Mouse (Mus musculus): ENCODE results near the gene Gpr34.

Gene Gpr34

DNA sequence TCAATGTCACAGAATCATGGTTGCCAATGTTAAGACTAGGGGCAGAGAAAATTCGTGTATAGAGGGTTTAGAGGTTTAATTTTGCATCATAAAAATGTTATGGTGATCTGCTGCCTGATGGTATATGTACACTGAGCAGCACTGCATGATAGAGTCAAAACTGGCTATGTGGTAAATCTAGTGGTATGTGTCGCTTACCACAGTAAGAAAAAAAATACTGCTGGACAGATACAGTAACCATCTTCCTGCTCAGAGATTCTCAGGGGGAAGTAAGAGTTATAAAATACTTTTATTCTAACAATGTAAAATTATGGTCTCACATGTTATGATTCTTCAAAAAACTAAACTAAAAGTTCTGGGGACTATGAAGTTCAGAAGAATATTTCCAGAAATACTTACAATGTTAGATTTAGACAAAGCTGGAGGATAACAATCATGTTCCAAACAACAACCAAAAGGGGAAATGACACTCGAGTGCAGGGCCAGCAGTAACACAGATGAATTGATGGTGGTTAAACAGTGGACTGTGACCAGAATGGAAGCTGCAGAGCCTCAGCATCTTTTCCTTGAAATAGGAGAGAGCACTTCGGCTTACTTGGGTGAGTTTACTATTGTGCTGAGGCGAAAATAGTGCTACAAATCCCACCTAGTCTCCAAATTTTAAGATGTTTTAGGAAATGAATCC is at the start of gene Gpr34:
TSS of gene Gpr34 (plus strand) at position 491 of the 685 bp plus-strand sequence.
- DNase-seq (ENCODE audit: low read depth), result no peak

DNA sequence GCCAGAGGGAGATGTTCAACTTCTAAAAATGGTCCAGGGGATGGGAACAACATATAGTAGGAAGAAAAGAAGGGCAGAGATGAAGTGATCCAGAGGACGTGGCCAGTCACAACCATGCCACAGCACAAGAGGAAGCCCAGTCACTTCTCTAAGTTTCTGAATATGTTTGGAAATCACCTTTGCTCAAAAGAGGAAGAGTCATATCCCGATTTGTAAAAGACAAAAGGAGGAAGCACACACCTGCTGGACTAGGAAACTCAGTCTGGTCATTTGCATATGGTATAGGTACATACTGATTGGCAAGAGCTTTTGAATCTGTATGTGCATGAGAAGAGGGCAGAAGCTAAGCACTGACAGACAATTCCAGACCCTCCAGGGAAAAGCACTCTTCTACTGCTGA is 32.5 kb upstream of the Gpr34 start:
- DNase-seq (ENCODE audit: low read depth), result no peak

DNA sequence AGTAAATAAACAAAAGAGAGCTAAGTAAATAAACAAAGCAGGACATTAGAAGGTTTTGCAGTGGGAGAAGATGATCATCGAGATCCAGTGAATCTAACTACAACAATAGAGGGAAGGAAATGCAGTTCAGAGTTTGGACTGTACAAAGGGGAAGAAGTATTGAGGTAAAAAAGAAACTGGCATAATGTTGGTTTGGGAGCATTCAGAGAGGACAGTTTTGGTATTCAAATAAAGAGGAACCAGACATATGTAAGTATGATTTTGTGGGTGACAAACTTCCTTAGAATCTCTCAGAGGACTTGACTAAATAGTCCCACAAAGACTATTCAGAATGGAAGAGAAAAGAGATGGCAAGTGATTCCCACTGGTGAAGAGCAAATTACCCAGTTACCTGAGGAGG is 31.9 kb upstream of the Gpr34 start:
- DNase-seq (ENCODE audit: low read depth), result no peak

DNA sequence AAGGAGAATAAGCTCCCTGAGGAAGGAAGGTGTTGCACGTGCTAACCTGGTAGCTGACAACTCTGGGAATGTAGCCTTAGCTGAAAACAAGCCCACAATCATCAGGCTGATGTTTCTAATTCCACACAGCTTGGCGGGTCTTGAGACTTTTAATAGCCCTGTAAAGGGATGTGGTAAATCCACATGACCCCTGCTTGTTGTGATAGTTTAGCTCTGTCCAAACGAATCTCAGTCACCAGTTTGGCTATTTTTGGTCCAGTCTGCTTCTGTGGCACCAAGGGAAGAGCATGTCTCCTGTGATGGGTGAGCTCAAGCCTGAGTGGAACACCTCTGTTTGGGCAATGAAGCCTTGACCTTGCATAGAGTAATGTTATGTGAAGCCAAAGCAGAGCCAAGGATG is 25.1 kb upstream of the Gpr34 start:
- DNase-seq (ENCODE audit: low read depth), result no peak

DNA sequence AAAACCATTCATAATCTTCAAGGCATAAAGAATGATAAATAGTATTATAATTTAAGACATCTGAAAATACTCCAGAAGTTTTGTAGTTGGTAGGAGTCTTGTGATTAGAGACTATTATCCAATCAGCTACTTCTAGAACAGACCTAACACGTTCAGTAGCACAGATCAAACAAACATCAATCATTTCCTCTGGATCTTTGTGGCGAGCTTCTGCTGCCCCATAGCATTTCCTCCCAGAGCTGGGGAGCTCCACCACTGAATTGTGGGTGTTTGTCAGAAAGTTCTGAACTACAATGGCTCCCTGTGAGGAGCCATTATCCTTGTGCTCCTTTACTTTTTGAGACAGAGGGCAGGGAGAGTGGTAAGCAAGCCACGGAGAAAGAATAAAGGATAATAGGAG is 24.1 kb upstream of the Gpr34 start:
- DNase-seq (ENCODE audit: low read depth), result no peak

DNA sequence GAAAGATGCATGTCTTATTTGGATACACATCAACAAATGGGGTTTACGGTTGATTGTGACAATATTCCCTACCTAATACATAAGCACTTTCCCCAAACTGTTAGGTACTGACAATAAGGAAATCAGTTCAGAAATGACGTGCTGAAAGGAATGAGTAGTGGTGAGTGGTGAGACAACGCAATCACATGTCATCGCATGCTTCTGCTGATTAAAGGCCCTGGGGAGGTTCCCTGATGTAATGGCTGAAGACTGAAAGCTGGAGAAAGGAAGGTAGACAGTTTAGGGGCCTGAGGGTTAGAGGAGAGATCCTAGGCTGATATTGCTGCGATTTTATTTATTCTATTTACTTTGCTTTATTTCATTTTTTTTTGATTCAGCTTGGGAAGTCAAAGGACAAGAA is 20.8 kb upstream of the Gpr34 start:
- no peak for DNase-seq (ENCODE audit: low read depth)

DNA sequence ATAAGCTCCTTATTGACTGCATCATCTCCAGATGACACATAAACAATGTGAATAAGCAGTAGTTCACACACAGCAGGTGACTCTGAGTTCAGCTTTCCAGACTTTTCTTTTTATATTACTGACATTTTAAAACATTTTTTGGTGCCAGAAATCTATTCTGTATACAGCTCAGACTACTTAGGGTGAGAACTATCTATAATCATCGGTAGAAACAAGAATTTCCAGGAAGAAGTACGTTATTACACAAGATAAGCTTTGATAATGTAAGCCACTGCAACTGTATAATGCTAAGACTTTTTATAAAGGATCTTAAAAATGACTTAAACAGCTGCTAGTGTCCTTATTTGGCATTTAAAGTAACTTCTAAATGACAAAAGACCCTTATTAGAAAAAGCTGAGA is 19.8 kb upstream of the Gpr34 start:
- DNase-seq (ENCODE audit: low read depth), result no peak

DNA sequence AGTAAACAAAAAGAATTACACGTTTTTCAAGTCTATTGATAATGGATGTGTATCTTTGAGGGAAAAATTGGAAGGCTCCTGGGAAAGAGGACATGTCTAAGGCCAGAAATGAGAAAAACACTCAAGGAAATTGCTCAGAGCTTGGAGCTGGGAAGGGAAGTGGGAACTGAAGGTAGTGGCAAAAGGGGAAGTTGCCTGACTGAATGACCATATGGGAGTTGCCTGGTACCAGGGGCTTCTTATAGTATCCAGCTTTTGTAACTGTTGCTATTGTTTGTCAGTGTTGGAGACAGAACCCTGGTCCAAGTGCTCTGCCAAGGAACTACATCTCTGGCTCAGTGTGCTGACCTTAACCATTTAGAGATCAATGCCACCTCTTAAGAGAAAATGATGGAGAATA is 15.2 kb upstream of the Gpr34 start:
- DNase-seq (ENCODE audit: low read depth), result no peak

DNA sequence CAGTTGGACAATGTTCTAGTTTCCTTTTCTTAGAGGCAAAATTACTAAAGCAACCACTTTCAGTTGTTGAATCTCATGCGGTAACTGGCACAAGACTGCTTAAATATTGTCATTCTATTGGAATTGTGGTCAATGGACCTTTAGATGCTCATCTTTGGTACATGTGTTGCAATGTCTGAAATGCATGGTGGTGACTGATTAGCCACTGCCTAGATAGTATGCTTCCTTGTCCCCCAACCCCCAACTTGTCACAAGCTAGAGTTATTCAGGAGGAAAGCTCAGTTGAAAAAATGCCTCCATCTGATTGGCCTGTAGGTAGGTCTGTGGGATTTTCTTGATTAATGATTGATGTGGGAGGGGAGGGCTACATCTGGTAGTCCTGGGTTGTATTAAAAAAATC is 14.6 kb upstream of the Gpr34 start:
- no peak for DNase-seq (ENCODE audit: low read depth)

DNA sequence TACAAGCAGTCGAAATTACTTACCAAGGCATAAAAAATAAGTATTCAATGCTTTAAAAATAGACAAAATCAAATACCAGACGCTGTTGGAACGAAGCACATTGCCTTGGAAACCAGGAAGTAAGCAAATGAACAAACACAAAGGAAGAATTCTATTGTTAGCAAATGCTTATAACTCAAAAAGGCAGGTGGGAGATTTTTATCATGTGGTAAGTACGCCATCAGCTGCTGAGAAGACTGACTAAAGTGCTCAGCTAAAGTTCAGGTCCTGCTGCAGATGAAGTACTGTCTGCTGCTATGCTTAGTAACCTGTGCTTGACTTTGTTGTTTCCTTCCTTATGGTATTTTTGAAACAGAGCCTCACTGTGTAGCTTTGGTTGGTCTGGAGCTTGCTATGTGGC is 13.4 kb upstream of the Gpr34 start:
- DNase-seq (ENCODE audit: low read depth), result no peak

DNA sequence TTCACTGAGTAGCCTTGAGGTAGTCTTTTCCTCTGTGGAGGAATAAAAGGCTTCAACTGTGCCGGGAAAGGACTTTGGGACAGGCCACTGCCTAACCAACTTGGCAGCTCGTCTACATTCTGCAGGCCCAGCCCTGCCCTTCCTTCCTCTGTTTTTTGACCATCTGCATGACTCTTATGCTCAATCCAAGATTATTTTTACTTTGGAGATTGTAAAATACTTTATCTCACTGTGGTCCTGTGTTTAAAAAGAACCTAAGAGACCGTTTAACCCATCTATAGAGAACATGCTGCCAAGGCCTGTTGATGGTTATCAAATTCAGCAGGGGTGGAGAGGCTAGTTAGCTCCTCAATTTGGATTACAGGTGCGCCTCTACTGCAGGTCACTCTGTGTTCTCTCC is 10.4 kb upstream of the Gpr34 start:
- no peak for DNase-seq (ENCODE audit: low read depth)

DNA sequence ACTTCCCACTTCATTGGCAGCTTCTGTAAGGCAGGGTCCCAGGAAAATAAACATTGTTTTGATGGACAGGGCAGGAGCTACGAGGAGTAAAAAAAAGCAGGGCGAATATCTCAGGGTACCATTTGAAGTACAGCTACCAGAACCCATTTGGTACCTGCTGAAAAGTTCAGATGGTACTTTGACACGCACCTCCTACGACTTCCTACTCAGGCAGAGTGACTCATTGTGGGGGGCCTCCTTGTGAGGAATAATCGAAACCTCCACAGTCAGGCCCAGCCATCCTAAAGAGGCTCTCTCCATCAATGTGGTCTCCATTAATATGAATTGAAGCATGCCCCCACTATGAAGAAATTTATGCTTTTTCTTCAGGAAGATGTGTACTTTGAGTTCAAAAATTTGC is 9.2 kb upstream of the Gpr34 start:
- no peak for DNase-seq (ENCODE audit: low read depth)

DNA sequence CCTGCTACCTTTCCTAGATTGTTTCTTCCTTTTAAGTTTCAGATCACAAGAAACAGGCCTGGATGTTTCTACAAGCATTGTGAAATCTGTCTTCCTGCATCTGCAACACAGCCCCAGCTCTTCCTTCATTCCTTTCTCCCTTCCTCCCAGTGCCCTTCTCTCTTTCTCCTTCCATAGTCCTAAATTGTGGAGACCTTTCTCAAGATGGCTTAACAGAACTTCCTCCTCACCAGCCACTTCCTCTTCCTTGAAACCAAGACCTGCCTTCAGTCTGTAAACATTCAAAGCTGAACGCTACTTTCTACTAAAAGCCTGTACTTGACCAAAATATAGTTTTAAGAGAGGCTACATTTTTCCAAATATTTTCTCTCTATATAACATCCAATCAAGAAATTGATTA is 4.5 kb downstream of the Gpr34 start:
- no peak for DNase-seq (ENCODE audit: low read depth)

DNA sequence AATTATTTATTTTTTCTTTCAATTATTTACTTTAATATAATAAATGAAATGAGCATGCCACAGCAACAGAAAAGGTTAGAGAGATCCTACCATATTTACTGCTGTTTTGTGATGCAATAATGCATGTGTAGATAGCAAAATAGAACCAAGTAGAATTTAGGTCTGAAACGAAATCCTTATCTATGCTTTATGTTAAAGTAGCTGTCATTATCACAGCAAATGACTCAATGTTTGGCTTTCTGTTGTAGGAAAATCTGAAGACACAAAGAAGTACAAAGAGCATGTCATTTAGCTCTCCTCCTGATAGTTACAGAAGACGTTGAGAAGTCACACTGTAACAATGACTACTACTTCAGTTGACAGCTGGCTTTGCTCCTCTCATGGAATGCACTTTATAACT is 7.0 kb downstream of the Gpr34 start:
- DNase-seq (ENCODE audit: low read depth), result no peak

DNA sequence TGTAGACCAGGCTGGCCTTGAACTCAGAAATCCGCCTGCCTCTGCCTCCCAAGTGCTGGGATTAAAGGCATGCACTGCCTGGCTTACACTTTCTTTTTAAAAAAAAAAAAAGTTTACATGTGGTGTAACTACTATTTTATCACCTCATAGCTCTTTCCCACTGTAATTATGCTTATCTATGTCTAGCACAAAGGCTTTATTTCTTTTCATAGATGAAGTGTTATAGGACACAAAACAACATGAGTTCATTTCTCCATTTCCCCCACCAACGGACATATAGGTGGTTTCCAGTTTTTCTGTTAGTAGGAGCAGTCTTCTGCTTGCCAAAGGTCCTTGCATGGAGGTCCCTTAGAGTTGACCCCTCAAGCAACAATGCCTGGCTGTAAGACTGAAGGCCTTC is 20.0 kb downstream of the Gpr34 start:
- no peak for DNase-seq (ENCODE audit: low read depth)

DNA sequence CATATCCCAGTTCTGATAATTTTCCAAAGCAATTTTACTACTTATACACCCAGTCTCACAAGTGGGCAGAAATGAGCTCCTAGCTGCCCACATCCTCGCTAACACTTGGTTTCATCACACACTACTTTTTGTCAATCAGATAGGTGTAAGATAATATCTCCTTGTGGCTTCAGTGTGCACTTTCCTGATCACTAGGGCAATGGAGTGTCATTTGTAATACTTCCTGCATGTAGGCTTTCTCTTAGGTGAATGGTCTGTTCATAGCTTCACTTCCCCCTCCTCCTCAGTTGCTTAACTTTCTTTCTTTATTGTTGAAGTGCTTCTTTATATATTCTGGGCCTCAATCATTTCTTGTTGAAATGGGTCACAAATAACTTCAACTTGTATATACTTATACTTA is 20.4 kb downstream of the Gpr34 start:
- DNase-seq (ENCODE audit: low read depth), result no peak

DNA sequence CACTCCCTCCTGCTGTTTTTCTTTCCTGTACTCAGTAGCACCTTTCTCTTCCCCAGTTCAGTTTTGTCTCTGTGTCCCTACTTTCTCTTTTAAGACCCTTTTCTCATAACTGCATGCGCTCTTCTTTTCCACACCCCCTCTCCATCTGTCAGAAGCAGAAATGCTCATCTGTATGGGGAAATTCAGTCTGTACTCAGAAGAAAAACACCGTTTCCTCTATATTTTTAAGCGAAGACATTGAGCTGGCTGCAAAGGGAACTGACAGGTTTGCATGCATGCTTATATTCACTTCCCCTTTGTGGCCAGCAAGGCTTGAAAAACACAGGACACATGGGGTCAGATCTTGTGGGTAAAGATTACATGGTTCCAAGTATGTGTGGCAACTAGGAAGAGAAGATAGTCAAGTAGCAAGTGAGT is 23.1 kb downstream of the Gpr34 start:
- DNase-seq (ENCODE audit: low read depth), result no peak

DNA sequence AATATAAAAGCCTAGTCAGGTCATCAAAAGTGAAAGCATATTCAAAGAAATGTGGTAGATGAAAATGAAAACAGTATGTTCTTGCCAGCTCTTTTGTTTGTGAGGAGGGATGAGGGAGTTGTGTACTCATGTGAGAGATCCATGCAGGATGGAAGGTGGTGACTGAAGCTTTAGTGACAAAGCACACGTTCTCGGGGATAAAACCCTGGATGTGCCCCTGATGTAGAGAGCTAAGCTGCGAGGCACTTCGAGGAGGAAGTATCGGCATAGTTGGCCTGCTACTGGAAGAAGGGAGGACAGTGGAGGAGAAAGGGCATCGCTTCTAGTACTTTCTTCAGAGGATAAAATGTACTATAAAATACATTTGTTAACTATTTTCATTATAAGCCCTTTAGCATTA is 24.0 kb downstream of the Gpr34 start:
- no peak for DNase-seq (ENCODE audit: low read depth)

DNA sequence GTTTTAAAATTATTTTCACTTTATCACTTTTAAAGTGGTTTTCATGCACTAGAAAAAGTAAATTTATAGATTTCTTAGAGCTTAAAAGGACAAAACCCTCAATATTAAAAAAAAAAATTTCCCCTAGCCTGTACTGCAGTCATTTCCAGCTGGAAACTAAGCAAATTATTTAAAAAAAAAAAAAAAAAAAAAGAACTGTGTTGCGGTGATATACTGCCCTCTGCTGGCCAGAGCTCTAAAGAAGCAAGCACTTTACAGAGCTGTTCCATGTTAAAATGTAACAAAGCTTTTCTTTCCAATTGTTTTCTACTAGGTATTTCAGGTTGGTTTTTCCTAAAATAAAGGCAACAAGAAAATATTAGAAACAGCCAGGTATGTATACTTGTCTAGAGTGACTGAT is 24.8 kb downstream of the Gpr34 start:
- peak; percentile 40 for DNase-seq (ENCODE audit: low read depth)

DNA sequence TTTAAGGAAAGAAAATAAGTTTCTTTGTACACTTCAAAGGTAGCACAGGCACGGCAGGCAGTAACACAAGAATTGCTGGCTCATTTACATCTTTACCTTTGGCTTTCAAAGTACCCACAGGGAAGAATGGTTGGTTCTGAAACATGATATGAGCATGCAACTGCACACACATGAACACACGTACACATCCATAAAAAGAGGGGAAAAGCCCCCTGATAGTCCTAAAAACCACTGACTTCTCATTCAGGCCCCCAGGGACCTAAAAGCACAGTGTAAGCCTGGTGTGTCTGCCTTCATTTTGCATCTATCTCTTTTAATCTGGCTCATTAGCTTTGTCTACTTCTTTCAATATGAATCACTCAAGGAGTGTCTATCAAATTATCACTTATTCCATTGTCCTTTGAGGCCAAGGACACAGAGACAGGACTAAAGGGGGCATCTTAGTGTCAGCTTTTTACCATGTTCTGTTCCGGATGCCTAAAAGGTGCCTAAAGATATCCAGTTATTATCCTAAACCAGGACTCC is 26.8 kb downstream of the Gpr34 start:
- DNase-seq (ENCODE audit: low read depth), result no peak

DNA sequence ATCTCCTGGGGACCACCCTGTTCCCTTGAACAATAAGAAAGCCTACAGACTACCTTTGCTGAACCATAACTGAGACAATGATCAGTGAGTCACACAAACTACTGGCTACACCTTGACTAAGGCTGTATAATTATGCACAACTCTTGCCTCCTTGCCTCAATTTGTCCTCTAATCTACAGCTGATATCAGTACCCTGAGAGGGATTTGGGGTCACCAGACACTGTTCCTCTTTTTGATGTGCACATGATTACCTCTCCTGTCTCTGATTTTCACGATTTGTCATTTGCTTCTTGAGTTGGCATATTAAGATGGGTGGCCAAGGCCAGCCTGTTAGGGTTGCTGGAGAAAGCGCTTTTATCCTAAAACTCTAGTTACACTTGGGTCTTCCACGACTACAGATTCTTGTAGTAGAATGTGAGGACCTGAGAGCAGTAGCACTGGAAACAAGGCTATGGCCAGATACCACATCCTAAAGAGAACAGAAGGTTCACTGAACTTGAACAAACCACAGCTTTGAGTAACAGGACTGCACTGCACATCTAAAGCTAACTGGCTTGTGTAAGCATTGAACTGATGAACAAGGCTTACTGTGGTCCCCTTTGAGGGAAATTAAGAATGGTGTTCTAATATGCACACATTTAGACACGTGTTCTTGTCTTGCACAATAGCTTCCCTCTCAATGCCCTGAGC is 27.5 kb downstream of the Gpr34 start:
- DNase-seq (ENCODE audit: low read depth), result no peak

DNA sequence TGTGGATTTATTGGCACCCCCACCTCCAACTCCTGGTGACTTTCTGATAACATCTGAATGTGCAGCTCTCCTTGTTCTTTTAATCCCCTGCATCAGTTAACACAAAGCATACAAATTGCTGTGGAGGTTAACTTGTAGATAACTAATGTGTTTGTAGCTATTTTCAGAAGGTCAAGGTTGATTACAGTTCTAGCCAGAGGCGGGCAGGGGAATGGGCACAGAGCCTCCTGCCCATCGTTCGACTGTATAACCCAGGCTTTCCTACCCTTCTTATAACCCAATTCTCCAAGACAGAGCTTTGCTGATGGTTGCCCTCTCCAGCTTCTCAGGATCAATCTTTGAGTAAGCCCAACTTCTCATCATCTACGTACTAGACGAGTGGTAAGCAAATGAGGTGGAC is 29.2 kb downstream of the Gpr34 start, which contains the start of gene Gpr82:
TSS of gene Gpr82 (plus strand) at position 301 of the 400 bp plus-strand sequence.
- no peak for DNase-seq (ENCODE audit: low read depth)

DNA sequence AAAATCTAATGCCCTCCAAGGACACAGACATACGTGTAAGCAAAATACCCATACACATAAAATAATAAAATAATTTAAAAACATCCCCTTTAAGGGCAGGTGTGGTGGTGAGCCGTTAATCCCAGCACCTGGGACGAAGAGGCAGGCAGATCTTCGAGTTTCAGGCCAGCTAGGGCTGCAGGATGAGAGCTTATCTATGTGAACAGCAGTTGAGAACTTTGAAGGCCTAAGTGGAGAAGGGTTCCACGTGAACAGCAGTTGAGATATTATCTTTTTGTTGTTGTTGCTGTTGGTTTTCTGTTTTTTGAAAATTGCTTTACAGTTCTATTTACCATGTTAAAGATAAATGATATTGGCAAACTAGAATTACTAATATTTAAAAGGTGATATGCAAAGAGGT is 37.0 kb downstream of the Gpr34 start:
- DNase-seq (ENCODE audit: low read depth), result no peak

DNA sequence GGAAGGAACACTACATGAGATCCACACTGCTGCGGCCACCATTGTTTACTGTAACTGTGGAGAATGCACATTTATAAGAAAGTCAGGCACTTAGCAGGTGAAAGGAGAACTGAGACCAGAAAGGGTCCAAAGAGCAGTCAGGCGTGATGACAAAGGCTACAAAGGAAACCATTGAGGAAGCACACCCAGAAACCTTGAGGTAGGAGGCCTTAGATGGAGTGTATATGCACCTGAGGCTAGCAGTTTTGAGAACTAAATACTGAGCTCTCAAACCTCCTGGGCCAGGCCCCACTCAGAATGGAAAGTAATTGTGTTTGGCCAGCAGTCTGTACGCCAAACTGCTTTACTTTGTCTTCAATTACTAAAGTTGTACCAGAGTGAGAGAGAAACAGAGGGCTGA is 38.5 kb downstream of the Gpr34 start:
- no peak for DNase-seq (ENCODE audit: low read depth)
